Comparison of ENCODE assay signal across 9 mouse cellular contexts in the genomic region with DNA sequence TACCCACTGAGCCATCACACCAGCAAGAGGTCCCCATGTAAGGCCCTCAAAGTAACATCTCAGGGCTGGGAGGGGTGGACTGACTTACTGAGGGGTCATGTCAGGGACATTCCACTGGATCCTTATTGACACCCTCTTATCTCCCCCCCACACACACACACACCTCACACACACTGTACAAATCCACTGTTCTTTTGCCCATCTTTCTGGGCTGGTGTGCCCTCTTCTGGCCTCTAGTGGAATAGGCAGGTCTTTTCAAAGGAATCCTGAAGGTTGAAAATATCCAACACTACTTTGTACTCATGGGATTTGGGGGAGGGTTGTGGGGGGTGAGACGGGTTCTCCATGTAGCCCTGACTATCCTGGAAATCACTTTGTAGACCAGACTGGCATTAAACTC. TPM values are rescaled to one million over a fixed set of nuclear protein-coding genes. Genes with fewer than 3 reads are reported as not detected.
DNase-seq lines count a peak whose midpoint lies in the region; ATAC-seq and TF ChIP-seq lines count a peak whose summit lies in the region.
"Had no signal": no experiment of that assay in that cellular context is flagged by ENCODE, and none has a peak within 500 bp of the region (broad histone marks: within the 10 kb centered on the region; RNA-seq: fewer than 3 reads in every experiment).

No protein-coding gene starts in this region.

- no peaks in the 10 kb centered on the region for H3K36me3 ChIP-seq in hindbrain, embryonic 15.5 days
- H3K36me3 ChIP-seq: limb, embryonic 13.5 days had no signal

- no peak overlapping the region for H3K4me3 ChIP-seq in hindbrain, embryonic 15.5 days
- H3K4me3 ChIP-seq in lung, adult 2 months (replicated peaks; ENCODE audit: extremely low read depth, low read depth, low read length), result no peak overlapping the region
- H3K4me3 ChIP-seq: limb, embryonic 13.5 days had no signal

- no peak overlapping the region for H3K4me2 ChIP-seq in hindbrain, embryonic 15.5 days
- H3K4me2 ChIP-seq: limb, embryonic 13.5 days had no signal

- H3K27ac ChIP-seq in hindbrain, embryonic 15.5 days (replicated peaks), result no peak overlapping the region
- H3K27ac ChIP-seq: limb, embryonic 13.5 days had no signal

- no peaks in the 10 kb centered on the region for H3K9me3 ChIP-seq in hindbrain, embryonic 15.5 days
- H3K9me3 ChIP-seq: limb, embryonic 13.5 days had no signal

- intact Hi-C loops in gastrocnemius, postnatal 36 days (cut with DNase I), result no loop called here

- ATAC-seq in hindbrain, embryonic 15.5 days (ENCODE audit: low FRiP score, low read depth), result 0 out of 2 replicates have a peak, but pooled peaks have one; percentile 45

- no peaks in the 10 kb centered on the region for H3K4me1 ChIP-seq in hindbrain, embryonic 15.5 days (replicated peaks)
- 0 out of 2 replicates have a peak, but pooled peaks cover 5% of the 10 kb centered on the region for H3K4me1 ChIP-seq in lung, adult 2 months (ENCODE audit: control insufficient read depth, insufficient read depth, low read length)

- peaks cover 34% of the 10 kb centered on the region for H3K27me3 ChIP-seq in hindbrain, embryonic 15.5 days

- DNase-seq in gastrocnemius, adult 18-20 months (ENCODE audit: low spot score), result peak; percentile 45
- no peak for DNase-seq in gastrocnemius, postnatal 36 days
- DNase-seq in testis, postnatal 10 days (ENCODE audit: low spot score), result peak; percentile 79
- no peak for DNase-seq in testis, postnatal 14 days (ENCODE audit: low spot score)
- peak; percentile 47 for DNase-seq in cerebellum, adult 11 months
- peak; percentile 46 for DNase-seq in lung, adult 2 months
- peak; percentile 46 for DNase-seq in thymus, postnatal 0 days (ENCODE audit: low spot score)

- no peak overlapping the region for H3K9ac ChIP-seq in hindbrain, embryonic 15.5 days
- H3K9ac ChIP-seq: limb, embryonic 13.5 days had no signal

- no peak for TF ChIP-seq POLR2A in lung, adult 2 months (IDR thresholded peaks at IDR 0.05; ENCODE audit: borderline replicate concordance, extremely low read depth, low read depth, low read length)

- peak; percentile 39; the same call in 1 of the 2 replicates for TF ChIP-seq CTCF in lung, adult 2 months (IDR thresholded peaks at IDR 0.05; ENCODE audit: insufficient read depth, low read length)

- WGBS in hindbrain, embryonic 15.5 days, result 4% methylated on average over 1 of the region's 1 CpGs
- WGBS in lung, adult 2 months, result 3% methylated on average over 1 of the region's 1 CpGs

RNA-seq across cellular contexts. Expression of a gene that starts 2.7 kb away (rescaled TPM):
- total RNA-seq in gastrocnemius, adult 18-20 months (2021), result 10 to 100 TPM; 32.2 to 50.3 TPM
- 10 to 100 TPM; 42.6 TPM for total RNA-seq in gastrocnemius, postnatal 36 days (2021)
- polyA plus RNA-seq in hindbrain, embryonic 15.5 days (2015; fragmentation: Nextera tagmentation; extraction: Ambion mirVana), result 3.3 and 5.6 TPM in 2 replicates
- polyA plus RNA-seq in lung, adult 2 months (2012; rRNA removed), result 337 and 400 TPM in 2 replicates
- polyA plus RNA-seq in thymus, postnatal 0 days (2015; fragmentation: Nextera tagmentation; extraction: Ambion mirVana), result 6.8 and 7.5 TPM in 2 replicates

RNA-seq across cellular contexts. Expression of a gene that starts 3.4 kb away (rescaled TPM):
- total RNA-seq in gastrocnemius, adult 18-20 months (2021), result under 1 TPM in 1 of 2 experiments, not detected in 1; 0.09 TPM
- under 1 TPM in 1 of 2 experiments, not detected in 1; 0.15 TPM for total RNA-seq in gastrocnemius, postnatal 36 days (2021)
- 0.06 and 0.09 TPM in 2 replicates for polyA plus RNA-seq in hindbrain, embryonic 15.5 days (2015; fragmentation: Nextera tagmentation; extraction: Ambion mirVana)
- polyA plus RNA-seq in lung, adult 2 months (2012; rRNA removed), result 1.1 and 1.2 TPM in 2 replicates
- polyA plus RNA-seq in thymus, postnatal 0 days (2015; fragmentation: Nextera tagmentation; extraction: Ambion mirVana), result 1.0 and 1.1 TPM in 2 replicates

RNA-seq across cellular contexts. Expression of a gene that starts 10.8 kb away (rescaled TPM):
- 1 to 10 TPM; 4.9 to 7.7 TPM for total RNA-seq in gastrocnemius, adult 18-20 months (2021)
- 1 to 10 TPM; 6.0 to 6.2 TPM for total RNA-seq in gastrocnemius, postnatal 36 days (2021)
- 87.9 and 93.5 TPM in 2 replicates for polyA plus RNA-seq in hindbrain, embryonic 15.5 days (2015; fragmentation: Nextera tagmentation; extraction: Ambion mirVana)
- polyA plus RNA-seq in lung, adult 2 months (2012; rRNA removed), result 40.8 and 55.2 TPM in 2 replicates
- 19.1 and 19.9 TPM in 2 replicates for polyA plus RNA-seq in thymus, postnatal 0 days (2015; fragmentation: Nextera tagmentation; extraction: Ambion mirVana)

RNA-seq across cellular contexts. Expression of a gene that starts 46.7 kb away (rescaled TPM):
- total RNA-seq in gastrocnemius, adult 18-20 months (2021), result 10 to 100 TPM; 31.3 to 31.6 TPM
- 10 to 100 TPM; 34.7 to 36.0 TPM for total RNA-seq in gastrocnemius, postnatal 36 days (2021)
- 9.2 and 9.8 TPM in 2 replicates for polyA plus RNA-seq in hindbrain, embryonic 15.5 days (2015; fragmentation: Nextera tagmentation; extraction: Ambion mirVana)
- 255 and 329 TPM in 2 replicates for polyA plus RNA-seq in lung, adult 2 months (2012; rRNA removed)
- 4.4 and 5.2 TPM in 2 replicates for polyA plus RNA-seq in thymus, postnatal 0 days (2015; fragmentation: Nextera tagmentation; extraction: Ambion mirVana)

RNA-seq across cellular contexts. Expression of a gene that starts 56.2 kb away (rescaled TPM):
- 10 to 100 TPM; 24.0 to 29.0 TPM for total RNA-seq in gastrocnemius, adult 18-20 months (2021)
- total RNA-seq in gastrocnemius, postnatal 36 days (2021), result 10 to 100 TPM; 24.3 to 26.6 TPM
- 52.7 and 54.6 TPM in 2 replicates for polyA plus RNA-seq in hindbrain, embryonic 15.5 days (2015; fragmentation: Nextera tagmentation; extraction: Ambion mirVana)
- 25.8 and 46.6 TPM in 2 replicates for polyA plus RNA-seq in lung, adult 2 months (2012; rRNA removed)
- polyA plus RNA-seq in thymus, postnatal 0 days (2015; fragmentation: Nextera tagmentation; extraction: Ambion mirVana), result 48.8 and 64.9 TPM in 2 replicates

Comparison
In these comparisons a context has a peak if more than half of its experiments do, and no peak if none do; other contexts are left out.
1. DNase-seq: peak in gastrocnemius, adult 18-20 months (single experiment), testis, postnatal 10 days (single experiment), cerebellum, adult 11 months (single experiment), lung, adult 2 months (single experiment) and thymus, postnatal 0 days (single experiment); none in gastrocnemius, postnatal 36 days (0 of 2) and testis, postnatal 14 days (single experiment).
2. RNA of a gene that starts 2.7 kb away (polyA plus RNA-seq): 337 to 400 TPM in lung, adult 2 months; 6.8 to 7.5 TPM in thymus, postnatal 0 days and 3.3 to 5.6 TPM in hindbrain, embryonic 15.5 days; every median in the first group is over 10 times any median in the second.